Mouse (Mus musculus) lung, postnatal 14 days (tissue): Measurements from ENCODE around the gene Gtf3c2.
A peak's percentile ranks its signal among the peaks of the same experiment; 100 is the strongest.
"Not testable (repeated sequence)": the region's sequence is repeated elsewhere in the genome, so short reads cannot be mapped to it uniquely, and the experiment has no call there.

ENCODE experiments used
- DNase-seq: peaks from one replicate; pipeline ENCODE4 v3.0.0; 2021

The Gtf3c2 gene

DNA sequence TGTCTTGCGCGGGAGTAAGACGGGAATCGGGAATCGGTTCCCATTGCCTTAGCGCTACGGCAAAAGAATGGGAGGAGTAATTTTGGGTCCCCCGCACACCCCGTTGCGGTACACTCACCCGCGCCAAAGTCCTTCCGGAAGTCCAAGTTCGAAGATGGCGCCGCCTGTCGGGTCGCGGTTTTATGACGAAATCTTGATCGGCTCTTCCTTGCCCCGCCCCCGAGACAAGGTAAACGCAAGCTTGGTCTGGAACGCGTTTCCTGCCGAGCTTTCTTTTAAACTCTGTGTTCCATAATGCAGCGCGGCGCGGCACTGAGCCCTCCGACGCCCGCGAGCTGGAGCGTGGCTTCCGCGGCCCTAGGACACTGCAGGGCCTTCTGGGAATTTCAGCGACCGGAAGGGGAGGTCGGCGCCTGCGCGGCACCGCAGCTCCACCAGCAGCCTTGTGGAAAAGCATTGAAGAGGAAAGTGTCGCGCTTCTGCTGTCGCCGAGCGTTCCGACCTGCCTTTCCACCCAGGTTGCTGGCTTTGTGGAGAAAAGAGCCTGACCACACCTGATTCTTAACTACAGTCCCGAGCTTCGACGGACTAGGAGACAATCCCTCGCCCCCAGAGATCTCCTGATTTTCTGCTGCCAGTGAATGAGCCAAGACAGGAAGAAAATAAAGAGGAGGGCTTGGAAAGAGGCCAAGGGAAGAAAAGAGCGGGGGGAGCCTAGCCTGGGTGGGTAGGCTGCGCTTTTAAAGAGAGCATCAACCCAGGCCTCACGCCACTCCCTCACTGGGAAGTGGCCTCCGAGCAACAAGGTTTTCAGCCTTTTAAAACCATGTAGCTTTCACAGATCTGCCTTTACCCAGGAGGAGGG, at the start of gene Gtf3c2, which contains the start of gene Gm29609:
Gene Gtf3c2, minus strand, starts transcription at position 379 of the 865 bp plus-strand sequence.
Gene Gm29609, minus strand, starts transcription at position 146 of the 865 bp plus-strand sequence.
- DNase-seq, result peak; percentile 95

DNA sequence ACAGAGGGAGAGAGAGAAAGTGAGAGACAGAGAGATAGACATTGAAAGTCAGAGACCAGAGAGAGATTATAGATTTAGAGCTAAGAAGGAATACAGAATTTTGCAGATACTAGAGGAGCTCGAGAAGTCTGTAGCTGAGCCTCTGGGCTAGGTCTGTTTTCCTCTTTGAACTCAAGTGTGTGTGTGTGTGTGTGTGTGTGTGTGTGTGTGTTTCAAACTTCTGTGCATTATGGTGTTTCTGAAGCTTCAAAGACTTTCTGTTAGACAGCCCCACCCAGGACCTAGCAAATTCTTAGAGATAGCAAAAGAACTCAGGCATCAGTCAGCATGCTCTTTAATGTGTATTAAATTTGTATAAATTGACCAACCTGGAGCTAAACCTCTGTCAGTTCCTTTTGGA, 46.7 kb upstream of the Gtf3c2 start:
- DNase-seq, result no peak

DNA sequence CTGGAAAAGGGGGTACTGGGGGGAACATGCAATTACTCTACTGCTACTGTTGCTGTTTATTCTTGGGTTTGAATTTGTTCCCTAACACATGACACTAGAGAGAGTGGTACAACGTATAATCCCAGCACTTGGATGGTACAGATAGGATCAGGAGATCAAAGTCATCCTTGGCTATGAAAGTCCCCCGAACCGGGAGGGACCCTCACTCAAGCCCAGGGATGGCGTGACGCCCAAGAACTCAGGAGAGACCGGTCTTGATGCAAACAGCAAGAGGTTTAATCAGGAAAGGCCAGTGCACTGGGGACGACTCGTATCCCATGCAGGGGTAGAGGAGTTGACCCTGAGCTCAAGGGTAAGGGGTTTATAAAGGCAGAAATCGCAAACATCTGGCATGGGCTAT, 42.8 kb upstream of the Gtf3c2 start:
- DNase-seq, result no peak

DNA sequence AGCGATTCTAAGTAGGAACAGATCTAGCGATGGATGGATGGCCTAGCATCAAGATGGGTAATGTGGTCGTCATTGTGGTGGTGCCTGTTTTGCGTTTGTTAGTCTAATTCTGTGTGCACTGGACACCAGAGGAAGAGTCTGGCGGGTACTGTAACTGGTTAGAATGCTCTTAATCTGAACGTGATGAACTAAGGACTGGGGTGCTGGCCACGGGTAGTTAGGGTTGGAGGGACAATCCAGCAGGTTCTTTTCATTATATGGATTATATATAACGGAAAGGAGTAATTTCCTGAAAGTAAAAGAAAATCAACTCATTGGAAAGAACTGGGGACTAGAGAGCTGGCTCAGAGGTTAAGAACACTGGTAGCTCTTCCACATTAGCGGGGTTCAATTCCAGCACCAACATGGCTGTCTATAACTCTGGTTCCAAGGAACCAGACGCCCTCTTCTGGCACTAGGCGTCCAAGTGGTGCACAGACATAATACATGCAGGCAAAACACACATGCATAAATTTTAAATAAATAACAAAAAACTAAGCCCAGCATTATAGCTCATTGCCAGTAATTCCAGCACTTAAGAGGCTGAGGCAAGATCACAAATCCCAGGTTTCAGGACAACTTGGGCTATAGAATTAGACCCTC, 41.5 kb upstream of the Gtf3c2 start:
- no peak for DNase-seq

DNA sequence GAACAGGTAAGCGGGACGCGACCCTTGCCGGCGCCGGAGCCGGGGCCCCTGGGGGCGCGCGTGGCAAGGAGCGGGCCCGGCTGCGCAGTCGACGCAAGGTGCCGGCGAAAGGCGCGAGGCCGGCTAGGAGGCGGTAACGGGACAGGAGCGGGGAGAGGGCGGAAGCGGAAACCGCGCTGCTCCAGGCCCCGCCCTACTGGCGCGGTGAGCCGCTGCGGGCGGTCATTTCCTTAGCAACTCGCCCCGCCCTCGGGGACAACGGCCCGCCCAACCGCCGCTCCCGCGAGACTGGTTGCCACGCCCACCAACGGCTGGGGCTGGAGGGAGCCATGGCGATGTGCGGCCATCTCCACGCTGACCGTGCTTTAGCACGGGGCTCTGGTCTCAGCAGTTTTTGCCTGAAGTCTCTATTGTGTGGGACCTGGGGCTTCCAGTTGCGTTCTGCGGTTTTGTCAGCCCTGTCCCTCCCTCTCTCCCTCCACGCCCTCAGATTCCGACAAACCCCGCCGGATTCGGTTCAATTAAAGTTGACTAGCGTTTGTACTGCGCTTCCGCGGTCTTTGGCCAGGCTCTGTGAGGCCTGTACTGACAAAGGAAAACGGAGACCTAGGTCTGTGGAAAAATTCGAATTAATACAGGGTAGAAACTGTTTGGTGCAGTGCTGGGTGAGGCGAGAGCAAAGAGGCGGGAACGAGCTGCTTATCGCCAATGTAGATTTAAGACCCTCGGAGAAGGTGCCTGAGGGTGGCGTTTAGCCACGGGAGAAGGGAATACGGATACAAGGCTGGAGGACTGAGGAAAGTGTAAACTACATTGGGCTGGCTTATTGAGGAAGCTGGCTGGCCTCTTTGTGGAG, 40.7 kb upstream of the Gtf3c2 start, which contains the start of gene Ppm1g:
Gene Ppm1g, minus strand, starts transcription at position 240 of the 856 bp plus-strand sequence.
- DNase-seq, result peak; percentile 99

DNA sequence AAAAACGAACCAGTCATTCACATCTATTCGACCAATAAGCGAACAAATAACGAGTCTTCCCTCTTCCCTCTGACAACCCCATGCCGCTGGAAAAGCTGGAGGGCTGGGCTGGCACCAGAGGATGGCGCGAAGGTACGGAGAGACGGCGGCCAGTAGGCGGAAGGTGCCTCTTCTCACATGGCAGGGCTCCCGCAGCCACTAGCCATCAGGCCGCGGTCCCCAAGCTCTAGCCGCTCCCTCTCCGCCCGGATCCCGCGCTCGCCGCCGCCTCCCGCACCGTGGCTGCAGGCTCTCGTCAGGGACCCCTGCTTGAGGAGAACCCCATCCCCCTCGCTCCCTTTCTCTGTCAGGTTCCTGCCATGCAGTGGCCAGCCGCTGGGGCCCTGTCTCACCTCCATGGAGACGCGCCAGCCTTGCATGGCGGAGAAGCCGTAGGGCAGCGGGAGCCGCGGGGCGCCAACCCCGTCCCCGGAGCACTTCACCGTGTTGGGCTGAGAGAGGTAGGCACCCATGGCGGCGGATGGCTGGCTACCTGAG, 40.0 kb upstream of the Gtf3c2 start:
- peak; percentile 33 for DNase-seq

DNA sequence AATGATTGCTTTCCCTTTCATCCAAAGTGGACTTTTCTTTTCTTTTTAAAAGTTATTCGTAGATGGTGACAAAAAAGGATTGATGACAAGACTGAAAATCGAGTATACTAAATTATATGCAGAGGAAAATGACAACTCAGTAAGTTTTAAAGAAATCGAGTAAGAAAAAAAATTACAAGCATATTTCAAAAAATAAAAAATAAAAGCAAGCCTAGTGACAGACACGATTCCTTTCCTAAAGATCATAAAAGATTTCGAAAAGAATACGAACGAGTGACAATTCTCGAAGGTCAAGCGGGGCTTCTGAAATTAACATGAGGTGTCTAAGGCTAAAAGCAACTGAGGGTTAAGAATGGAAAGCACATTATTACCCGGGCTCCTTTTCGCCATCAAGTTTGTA, 39.5 kb upstream of the Gtf3c2 start:
- DNase-seq, result no peak

DNA sequence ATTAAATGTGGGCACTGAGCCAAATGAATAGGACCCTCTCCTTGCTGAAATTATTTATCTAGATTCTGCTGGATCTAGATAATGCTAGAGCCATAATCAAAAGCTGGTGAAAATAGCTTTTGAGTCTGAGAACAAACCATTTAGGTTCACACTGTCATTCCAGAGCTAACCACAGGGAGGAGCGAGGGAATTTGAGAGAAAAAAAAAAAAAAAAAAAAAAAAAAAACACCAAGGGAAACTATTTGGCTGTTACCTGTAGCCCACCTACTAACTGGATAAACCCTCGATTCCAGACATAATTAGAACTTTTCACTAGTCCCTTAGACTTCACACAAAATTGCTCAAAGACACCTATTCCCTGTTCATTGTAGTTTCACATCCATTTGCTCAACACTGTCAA, 39.1 kb upstream of the Gtf3c2 start:
- DNase-seq, result no peak

DNA sequence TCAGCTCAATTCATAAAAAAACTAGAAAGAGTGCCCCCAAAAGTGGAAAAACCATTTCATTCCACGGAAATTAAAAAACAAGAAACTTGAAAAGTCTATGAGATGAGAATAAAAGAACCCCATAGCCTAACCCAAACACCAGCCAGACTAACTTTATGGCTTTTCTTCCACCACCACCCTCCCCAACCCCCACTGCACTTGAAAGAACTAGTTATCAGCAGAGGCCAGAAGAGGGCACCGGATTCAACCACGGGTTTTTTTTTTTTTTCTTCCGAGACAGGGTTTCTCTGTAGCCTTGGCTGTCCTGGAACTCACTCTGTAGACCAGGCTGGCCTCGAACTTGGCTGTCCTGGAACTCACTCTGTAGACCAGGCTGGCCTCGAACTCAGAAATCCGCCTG, 38.4 kb upstream of the Gtf3c2 start:
- no peak for DNase-seq

DNA sequence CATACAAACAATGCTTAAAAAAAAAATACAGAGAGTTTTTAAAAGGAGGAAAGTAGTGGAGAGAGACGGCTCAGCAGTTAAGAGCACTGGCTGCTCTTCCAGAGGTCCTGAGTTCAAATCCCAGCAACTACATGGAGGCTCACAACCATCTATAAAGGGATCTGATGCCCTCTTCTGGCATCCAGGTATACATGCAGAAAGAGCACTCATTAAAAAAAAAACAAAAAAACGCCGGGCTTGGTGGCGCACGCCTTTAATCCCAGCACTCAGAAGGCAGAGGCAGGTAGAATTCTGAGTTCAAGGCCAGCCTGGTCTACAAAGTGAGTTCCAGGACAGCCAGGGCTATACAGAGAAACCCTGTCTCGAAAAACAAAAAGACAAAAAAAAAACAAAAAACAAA, 36.6 kb upstream of the Gtf3c2 start:
- not testable (repeated sequence) for DNase-seq

DNA sequence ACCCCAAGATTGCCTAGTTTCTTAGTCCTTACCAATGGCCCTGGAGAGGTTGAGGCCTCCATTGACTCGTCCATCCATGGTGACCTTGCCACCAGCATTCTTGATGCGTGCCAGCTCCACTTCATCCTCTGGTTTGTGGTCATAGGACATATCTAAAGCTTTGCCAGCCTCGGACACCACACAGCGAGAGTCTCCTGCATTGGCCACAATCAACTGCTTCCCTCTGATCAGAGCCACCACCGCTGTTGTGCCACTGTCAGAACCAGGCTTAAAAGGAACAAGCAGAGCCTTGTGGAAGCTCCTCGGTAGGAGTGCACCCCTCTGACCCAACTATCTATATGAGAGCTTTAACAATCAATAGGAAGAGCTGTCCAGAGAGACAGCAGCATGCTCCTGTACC, 24.5 kb upstream of the Gtf3c2 start:
- DNase-seq, result no peak

DNA sequence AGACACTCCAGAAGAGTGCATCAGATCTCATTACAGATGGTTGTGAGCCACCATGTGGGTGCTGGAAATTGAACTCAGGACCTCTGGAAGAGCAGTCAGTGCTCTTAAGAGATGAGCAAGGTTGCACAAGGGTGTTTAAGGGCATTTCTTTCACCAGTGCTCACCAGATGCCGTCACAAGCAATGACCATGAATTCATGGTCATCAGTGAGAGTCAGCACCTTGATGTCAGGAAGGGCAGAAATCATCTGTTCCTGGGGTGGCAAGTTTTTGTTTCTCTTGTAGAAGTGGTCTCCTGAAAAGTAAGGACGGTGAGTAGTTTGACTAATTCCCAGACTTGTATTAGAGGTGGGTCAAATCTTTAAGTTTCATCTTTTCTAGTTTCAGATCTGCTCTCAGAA, 23.9 kb upstream of the Gtf3c2 start:
- no peak for DNase-seq

DNA sequence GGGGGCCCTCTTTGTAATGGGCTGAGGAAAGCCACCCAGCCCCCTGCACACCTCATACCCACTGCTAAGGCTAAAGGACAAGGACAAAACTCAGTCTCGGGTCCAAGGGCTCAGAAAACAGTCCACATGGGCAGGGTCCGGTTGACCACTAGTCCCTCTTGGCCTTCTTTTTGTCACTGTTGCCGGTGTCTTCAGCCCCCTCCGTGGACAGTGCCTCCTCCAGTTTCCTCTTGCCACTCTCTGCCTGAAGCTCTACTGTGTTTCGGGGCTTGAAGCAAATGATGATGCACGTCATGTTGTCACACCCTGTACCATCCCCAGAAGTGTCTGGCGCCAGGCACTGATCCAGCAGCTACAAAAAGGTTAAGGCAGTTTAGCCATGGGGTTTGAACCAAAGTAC, 23.0 kb upstream of the Gtf3c2 start:
- no peak for DNase-seq

DNA sequence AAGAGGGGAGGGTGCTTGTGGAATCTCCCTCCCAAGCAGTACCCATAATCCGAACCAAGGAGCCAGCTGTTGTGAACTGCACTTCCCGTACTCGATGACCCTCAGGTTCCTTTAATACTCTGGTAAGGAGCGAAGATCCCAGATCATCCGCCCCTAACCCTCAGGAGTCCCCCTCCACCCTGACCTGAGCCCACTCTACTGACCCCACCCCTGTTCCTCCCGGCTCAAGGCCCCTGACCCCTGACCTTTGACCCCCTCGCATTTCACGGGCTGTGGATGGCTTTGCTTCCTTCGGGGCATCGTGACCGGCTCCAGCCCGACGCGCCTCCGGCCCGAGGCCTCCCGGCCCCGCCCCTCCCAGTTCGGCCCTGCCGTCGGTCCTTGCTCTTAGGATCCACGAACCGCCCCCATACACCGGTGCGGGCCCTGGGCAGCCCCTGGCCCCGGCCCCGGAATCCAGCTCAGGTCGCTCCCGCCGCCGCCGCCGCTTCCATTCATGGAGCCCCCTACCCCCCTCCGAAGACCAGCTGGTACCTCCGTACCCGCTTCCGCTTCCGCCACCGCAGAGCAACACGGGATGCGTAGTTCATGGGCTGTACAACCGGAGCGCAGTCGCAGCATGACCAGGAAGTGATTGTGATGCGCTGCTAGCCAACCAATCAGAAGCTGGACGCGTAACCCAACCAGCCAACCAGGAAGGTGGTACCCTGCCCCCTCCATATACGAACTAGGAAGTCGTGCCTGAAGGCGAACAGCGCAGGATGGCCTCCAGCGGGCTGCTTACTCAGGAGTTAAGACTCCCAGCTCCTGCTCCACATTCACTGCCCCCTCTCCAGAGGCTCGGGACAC, 22.0 kb upstream of the Gtf3c2 start, which contains the start of gene Zfp513:
Gene Zfp513, minus strand, starts transcription at position 562 of the 849 bp plus-strand sequence.
- DNase-seq, result peak; percentile 94

DNA sequence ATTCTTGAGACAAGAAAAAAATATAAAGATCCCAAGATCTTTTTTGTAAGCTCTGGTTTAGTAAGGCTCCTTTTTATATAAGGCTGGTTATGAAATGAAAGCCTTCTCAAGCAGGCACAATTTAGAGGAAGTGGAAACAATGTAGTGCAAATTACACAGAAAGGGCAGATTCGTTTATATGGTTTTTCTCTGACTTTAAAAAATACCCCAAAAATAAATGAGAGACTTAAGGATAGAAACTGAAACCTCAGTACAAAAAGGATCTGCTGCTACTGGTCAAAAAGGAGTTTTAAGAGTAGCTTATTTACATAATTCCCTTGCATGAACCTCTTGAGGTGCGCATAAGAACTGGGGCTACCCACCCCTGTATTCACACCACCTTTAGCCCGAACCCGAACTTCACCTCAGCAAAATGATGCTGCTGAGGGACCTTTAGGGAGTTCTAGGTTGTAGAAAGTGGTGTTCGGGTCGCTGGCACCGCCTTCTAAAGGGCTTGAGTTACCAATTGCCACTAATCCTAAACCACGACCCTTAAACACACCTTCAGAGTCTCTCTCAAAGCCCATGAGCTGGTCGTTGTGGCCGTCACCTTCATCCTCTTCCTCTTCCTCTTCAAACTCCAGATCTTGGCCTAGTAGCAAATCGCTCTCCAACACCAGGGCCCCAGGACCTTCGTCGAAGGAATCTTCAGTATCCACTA, 21.2 kb upstream of the Gtf3c2 start:
- no peak for DNase-seq

DNA sequence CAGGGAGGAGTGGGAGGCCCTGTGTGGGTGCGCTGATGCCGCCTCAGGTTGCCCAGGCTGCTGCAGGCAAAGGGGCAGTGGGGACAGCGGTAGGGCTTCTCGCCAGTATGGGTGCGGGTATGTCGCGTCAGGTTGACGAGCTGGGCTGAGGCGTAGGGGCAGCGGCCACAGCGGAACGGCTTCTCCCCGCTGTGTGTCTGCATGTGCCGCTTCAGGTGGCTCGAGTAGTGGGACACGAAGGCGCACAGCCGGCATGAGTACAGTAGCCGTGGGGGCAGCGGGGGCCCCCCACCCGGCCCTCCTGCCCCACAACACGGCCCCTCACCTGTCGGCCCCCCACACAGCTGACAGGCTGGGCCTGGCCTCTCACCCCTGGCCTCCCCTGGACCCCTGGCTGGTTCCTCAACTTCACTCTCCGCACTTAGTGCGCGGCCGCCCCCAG, 20.4 kb upstream of the Gtf3c2 start:
- no peak for DNase-seq

DNA sequence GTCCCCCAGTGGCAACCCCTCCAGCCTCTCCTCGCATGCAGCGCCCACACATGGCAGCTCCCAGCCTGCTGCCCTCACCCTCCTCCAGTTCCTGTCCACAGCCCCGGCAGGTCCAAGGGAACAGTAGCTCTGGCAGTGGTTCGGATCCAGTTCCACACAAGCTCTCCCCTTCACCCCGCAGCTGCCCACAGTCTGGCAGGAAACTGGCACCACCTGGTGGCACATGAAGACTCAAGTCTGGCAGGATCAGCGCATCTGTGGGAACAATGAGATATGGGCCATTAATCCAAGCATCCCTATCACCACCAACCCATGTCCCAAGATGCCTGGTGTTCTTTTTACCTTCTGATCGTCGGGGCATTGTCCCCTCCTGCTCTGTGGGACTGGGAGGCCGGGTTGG, 19.9 kb upstream of the Gtf3c2 start:
- DNase-seq, result no peak

DNA sequence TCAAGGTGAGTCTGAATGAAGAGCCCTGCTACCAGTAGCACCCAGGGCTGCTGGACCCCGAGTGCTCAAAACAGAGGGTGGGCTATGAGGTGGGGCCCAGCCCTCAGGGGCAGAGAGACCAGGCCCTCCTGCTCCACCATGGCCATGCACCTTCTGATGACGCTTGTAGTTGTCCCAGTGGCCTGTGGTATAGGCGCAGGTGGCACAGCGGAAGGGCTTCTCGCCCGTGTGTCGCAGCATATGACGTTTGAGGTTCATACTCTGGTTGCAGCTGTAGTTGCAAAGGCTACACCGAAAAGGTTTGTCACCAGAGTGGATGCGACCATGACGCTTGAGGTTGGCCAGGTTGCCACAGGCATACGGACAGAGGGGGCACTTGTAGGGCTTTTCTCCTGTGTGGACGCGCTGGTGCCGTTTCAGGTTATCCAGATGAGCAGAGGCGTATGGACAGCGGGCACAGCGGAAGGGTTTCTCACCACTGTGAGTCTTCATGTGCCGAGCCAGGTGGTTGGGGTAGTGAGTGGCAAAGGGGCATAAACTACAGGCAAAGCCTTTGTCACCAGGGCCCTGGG, 19.5 kb upstream of the Gtf3c2 start:
- no peak for DNase-seq

DNA sequence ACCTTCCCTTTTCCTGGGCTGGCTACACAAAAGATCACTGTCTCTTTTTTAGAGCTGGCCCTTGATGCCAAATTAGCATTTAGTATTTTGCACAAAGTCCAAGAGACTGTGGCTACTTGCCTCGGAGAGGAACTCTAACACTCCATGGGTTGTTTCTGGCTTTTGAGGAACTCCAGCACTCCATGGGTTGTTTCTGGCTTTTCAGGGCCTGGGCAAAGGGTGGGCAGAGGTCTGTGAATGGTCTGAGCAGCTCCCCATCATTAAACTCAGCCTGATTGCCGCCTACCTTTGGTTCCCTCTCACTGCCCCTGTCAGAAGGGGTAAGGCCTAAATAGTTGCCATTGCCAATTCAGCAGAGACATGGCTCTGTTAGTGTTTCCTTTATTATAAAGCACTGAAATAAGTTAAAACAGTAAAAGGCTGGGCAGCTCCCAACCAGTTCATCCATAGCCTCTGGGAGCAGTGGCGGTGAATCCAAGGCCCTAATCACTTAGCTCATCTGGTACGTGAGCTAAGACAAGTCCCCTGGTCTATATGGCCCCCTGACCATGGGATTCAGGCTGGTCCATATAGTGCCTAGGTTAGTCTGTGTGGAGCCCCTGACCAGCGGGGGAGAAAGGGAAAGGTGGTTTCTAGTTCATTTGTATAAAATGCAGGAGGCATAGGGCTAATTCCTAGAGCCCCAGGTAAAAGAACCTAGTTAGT, 18.8 kb upstream of the Gtf3c2 start:
- no peak for DNase-seq

DNA sequence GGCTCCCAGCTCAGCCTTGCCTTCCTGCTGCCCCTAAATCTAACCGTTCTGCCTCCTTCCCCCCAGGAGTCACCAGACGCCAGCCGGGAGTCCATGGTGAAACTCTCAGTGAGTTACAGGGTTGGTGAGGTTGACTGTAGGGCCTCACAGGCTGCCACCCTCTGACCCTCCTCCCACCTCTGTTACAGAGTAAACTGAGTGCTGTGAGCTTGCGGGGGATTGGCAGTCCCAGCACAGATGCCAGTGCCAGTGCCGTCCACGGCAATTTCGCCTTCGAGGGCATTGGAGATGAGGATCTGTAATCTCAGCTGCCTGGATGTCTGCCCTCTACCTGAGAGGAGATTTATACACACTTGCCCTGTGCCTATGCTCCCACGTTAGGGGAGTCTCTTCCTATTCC, 18.2 kb upstream of the Gtf3c2 start:
- DNase-seq, result no peak
